41 mouse cellular contexts compared by ENCODE assay signal in the genomic region with DNA sequence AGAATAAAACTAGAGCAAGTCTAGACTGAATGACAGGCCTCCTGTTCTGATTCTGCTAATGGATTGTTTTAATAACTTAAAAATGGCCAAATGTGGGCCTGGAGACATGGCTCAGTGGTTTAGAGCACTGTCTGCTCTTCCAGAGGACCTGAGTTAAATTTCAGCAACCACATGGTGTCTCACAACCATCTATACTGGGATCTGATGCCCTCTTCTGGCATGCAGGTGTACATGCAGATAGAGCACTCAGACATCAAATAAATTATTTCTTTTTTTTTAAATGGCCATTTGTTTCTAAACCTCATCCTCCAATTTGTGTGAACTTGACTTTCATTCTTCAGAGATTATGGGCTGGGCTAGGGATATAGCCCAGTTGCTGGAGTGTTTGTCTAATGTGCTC. TPM values are rescaled to one million over a fixed set of nuclear protein-coding genes. Genes with fewer than 3 reads are reported as not detected.
DNase-seq lines count a peak whose midpoint lies in the region; ATAC-seq and TF ChIP-seq lines count a peak whose summit lies in the region.
"Had no signal": no experiment of that assay in that cellular context is flagged by ENCODE, and none has a peak within 500 bp of the region (broad histone marks: within the 10 kb centered on the region; RNA-seq: fewer than 3 reads in every experiment).

No protein-coding gene starts in this region.

- no peak overlapping the region for H3K9ac ChIP-seq in hindbrain, postnatal 0 days (replicated peaks; ENCODE audit: low read length)
- no peak overlapping the region for H3K9ac ChIP-seq in liver, postnatal 0 days (replicated peaks)
- no peak overlapping the region for H3K9ac ChIP-seq in liver, embryonic 11.5 days (ENCODE audit: low read depth, low read length)
- H3K9ac ChIP-seq: embryonic facial prominence, embryonic 12.5 days; forebrain, embryonic 15.5 days; heart, embryonic 15.5 days; hindbrain, embryonic 12.5 days; limb, embryonic 15.5 days; midbrain, embryonic 13.5 days; neural tube, embryonic 15.5 days had no signal

- no peak for TF ChIP-seq EP300 in liver, postnatal 0 days (IDR thresholded peaks at IDR 0.05; ENCODE audit: low read depth)

- ATAC-seq in hindbrain, postnatal 0 days, result no peak
- ATAC-seq in liver, postnatal 0 days, result no peak
- ATAC-seq in liver, embryonic 11.5 days (replicated peaks; ENCODE audit: low FRiP score), result no peak
- ATAC-seq: CD4-positive, CD25-positive, alpha-beta regulatory T cell, adult 4 months; forebrain, embryonic 15.5 days; lung, postnatal 0 days; midbrain, embryonic 13.5 days had no signal

- H3K4me2 ChIP-seq in hindbrain, postnatal 0 days (ENCODE audit: low read depth, low read length), result no peak overlapping the region
- no peak overlapping the region for H3K4me2 ChIP-seq in liver, postnatal 0 days (ENCODE audit: low read depth, low read length)
- H3K4me2 ChIP-seq in liver, embryonic 11.5 days, result no peak overlapping the region
- H3K4me2 ChIP-seq: embryonic facial prominence, embryonic 12.5 days; forebrain, embryonic 15.5 days; heart, embryonic 15.5 days; hindbrain, embryonic 12.5 days; limb, embryonic 15.5 days; midbrain, embryonic 13.5 days; neural tube, embryonic 15.5 days had no signal

- no peak overlapping the region for H3K27ac ChIP-seq in hindbrain, postnatal 0 days
- no peak overlapping the region for H3K27ac ChIP-seq in hindbrain, embryonic 10.5 days
- H3K27ac ChIP-seq in liver, postnatal 0 days (ENCODE audit: low read depth), result no peak overlapping the region
- no peak overlapping the region for H3K27ac ChIP-seq in liver, embryonic 11.5 days (ENCODE audit: low read depth, low read length)
- H3K27ac ChIP-seq: embryonic facial prominence, embryonic 12.5 days; forebrain, embryonic 15.5 days; heart, embryonic 15.5 days; hindbrain, embryonic 12.5 days; limb, embryonic 10.5 days; limb, embryonic 15.5 days; macrophage; midbrain, embryonic 13.5 days; neural tube, embryonic 15.5 days had no signal

- no peaks in the 10 kb centered on the region for H3K36me3 ChIP-seq in hindbrain, postnatal 0 days (ENCODE audit: insufficient read depth, low read length)
- H3K36me3 ChIP-seq in hindbrain, embryonic 10.5 days, result no peaks in the 10 kb centered on the region
- H3K36me3 ChIP-seq in liver, postnatal 0 days (replicated peaks; ENCODE audit: insufficient read depth, low read length), result no peaks in the 10 kb centered on the region
- H3K36me3 ChIP-seq in liver, embryonic 11.5 days (ENCODE audit: control insufficient read depth, insufficient read depth, low read length), result no peaks in the 10 kb centered on the region
- H3K36me3 ChIP-seq: embryonic facial prominence, embryonic 12.5 days; forebrain, embryonic 15.5 days; G1E; heart, embryonic 15.5 days; hindbrain, embryonic 12.5 days; limb, embryonic 10.5 days; limb, embryonic 15.5 days; midbrain, embryonic 13.5 days; neural tube, embryonic 15.5 days had no signal

- DNase-seq in hindbrain, postnatal 0 days (ENCODE audit: low spot score), result no peak
- no peak for DNase-seq in hindbrain, embryonic 10.5 days (ENCODE audit: low spot score)
- DNase-seq in liver, postnatal 0 days, result no peak
- no peak for DNase-seq in liver, embryonic 11.5 days (ENCODE audit: low spot score)
- DNase-seq in ES-CJ7 (ENCODE audit: low read depth, low spot score) (peak; percentile 42), R1 (ENCODE audit: low read depth, low spot score) (peak; percentile 42)
- no peak for DNase-seq in right cerebral cortex, postnatal 36 days (ENCODE audit: low spot score in 2 of 2)
- no peak for DNase-seq in thymus, postnatal 25 days
- DNase-seq: adrenal gland, postnatal 10 days; cerebellum, adult 11 months; cerebellum, adult 9-10 months; cerebellum, postnatal 36 days; gastrocnemius, postnatal 36 days; kidney, adult 11 months; kidney, postnatal 14 days; retina, postnatal 1 day; right cerebral cortex, postnatal 25 days; spleen, adult 18-20 months; thymus, adult 2 months; thymus, postnatal 4 days had no signal

- no peaks in the 10 kb centered on the region for H3K9me3 ChIP-seq in hindbrain, postnatal 0 days (ENCODE audit: low read length)
- H3K9me3 ChIP-seq in hindbrain, embryonic 10.5 days, result no peaks in the 10 kb centered on the region
- no peaks in the 10 kb centered on the region for H3K9me3 ChIP-seq in liver, postnatal 0 days (ENCODE audit: low read length)
- H3K9me3 ChIP-seq in liver, embryonic 11.5 days (ENCODE audit: control insufficient read depth, low read length), result no peaks in the 10 kb centered on the region
- H3K9me3 ChIP-seq: embryonic facial prominence, embryonic 12.5 days; forebrain, embryonic 15.5 days; G1E; heart, embryonic 15.5 days; hindbrain, embryonic 12.5 days; limb, embryonic 10.5 days; limb, embryonic 15.5 days; midbrain, embryonic 13.5 days; neural tube, embryonic 15.5 days had no signal

- TF ChIP-seq CTCF in hindbrain, postnatal 0 days (IDR thresholded peaks at IDR 0.05; ENCODE audit: low read depth), result peak; percentile 12; the same call in 1 of the 2 replicates
- TF ChIP-seq CTCF in liver, postnatal 0 days (IDR thresholded peaks at IDR 0.05; ENCODE audit: low read depth), result peak; percentile 15; the same call in 1 of the 2 replicates

- no peaks in the 10 kb centered on the region for H3K4me1 ChIP-seq in hindbrain, postnatal 0 days (ENCODE audit: insufficient read depth, low read length)
- H3K4me1 ChIP-seq in hindbrain, embryonic 10.5 days (replicated peaks), result no peaks in the 10 kb centered on the region
- H3K4me1 ChIP-seq in liver, postnatal 0 days (ENCODE audit: insufficient read depth), result no peaks in the 10 kb centered on the region
- no peaks in the 10 kb centered on the region for H3K4me1 ChIP-seq in liver, embryonic 11.5 days (replicated peaks; ENCODE audit: control insufficient read depth, insufficient read depth, low read length)
- H3K4me1 ChIP-seq: embryonic facial prominence, embryonic 12.5 days; forebrain, embryonic 15.5 days; heart, embryonic 15.5 days; hindbrain, embryonic 12.5 days; limb, embryonic 10.5 days; limb, embryonic 15.5 days; midbrain, embryonic 13.5 days; neural tube, embryonic 15.5 days had no signal

- H3K27me3 ChIP-seq in hindbrain, postnatal 0 days (ENCODE audit: insufficient read depth, low read length), result no peaks in the 10 kb centered on the region
- no peaks in the 10 kb centered on the region for H3K27me3 ChIP-seq in hindbrain, embryonic 10.5 days (ENCODE audit: insufficient read depth, poor library complexity, severe bottlenecking)
- H3K27me3 ChIP-seq in liver, postnatal 0 days (ENCODE audit: insufficient read depth, low read length), result no peaks in the 10 kb centered on the region
- H3K27me3 ChIP-seq in liver, embryonic 11.5 days (replicated peaks; ENCODE audit: control insufficient read depth, insufficient read depth, low read length), result no peaks in the 10 kb centered on the region
- H3K27me3 ChIP-seq: embryonic facial prominence, embryonic 12.5 days; forebrain, embryonic 15.5 days; heart, embryonic 15.5 days; hindbrain, embryonic 12.5 days; limb, embryonic 15.5 days; midbrain, embryonic 13.5 days; neural tube, embryonic 15.5 days had no signal

- H3K4me3 ChIP-seq in hindbrain, postnatal 0 days (ENCODE audit: low read length), result no peak overlapping the region
- H3K4me3 ChIP-seq in hindbrain, embryonic 10.5 days, result no peak overlapping the region
- no peak overlapping the region for H3K4me3 ChIP-seq in liver, postnatal 0 days (ENCODE audit: low read depth, low read length)
- no peak overlapping the region for H3K4me3 ChIP-seq in liver, embryonic 11.5 days (ENCODE audit: low read depth, low read length)
- H3K4me3 ChIP-seq: embryonic facial prominence, embryonic 12.5 days; forebrain, embryonic 15.5 days; heart, embryonic 15.5 days; hindbrain, embryonic 12.5 days; limb, embryonic 10.5 days; limb, embryonic 15.5 days; midbrain, embryonic 13.5 days; neural tube, embryonic 15.5 days had no signal

RNA-seq across cellular contexts. Expression of a gene that starts 10.7 kb away (rescaled TPM):
- total RNA-seq in hindbrain, postnatal 0 days (2014; rRNA removed), result 0.07 and 0.16 TPM in 2 replicates
- polyA plus RNA-seq in hindbrain, postnatal 0 days (2015; fragmentation: Nextera tagmentation; extraction: Ambion mirVana), result not detected in 2 replicates
- not detected in 2 replicates for polyA plus RNA-seq in hindbrain, embryonic 10.5 days (2016; fragmentation: Nextera tagmentation; extraction: Ambion mirVana)
- polyA plus RNA-seq in liver, postnatal 0 days (2015; fragmentation: Nextera tagmentation; extraction: Ambion mirVana), result 0.06 TPM in 1 of 2 replicates, not detected in the other
- not detected in 2 replicates for polyA plus RNA-seq in liver, embryonic 11.5 days (2014; fragmentation: Nextera tagmentation; extraction: Ambion mirVana)
- total RNA-seq: adrenal gland, postnatal 10 days; gastrocnemius, adult 18-20 months; gastrocnemius, postnatal 36 days; heart, postnatal 25 days; layer of hippocampus, adult 18-20 months; layer of hippocampus, postnatal 25 days; megakaryocyte-erythroid progenitor cell, adult 5-6 weeks had no signal
- polyA plus RNA-seq: CD4-positive, CD25-positive, alpha-beta regulatory T cell, adult 4 months; embryonic facial prominence, embryonic 12.5 days; forebrain, embryonic 15.5 days; frontal cortex, adult 2 months; G1E; heart, embryonic 15.5 days; hindbrain, embryonic 12.5 days; limb, embryonic 10.5 days; limb, embryonic 15.5 days; lung, postnatal 0 days; macrophage; midbrain, embryonic 13.5 days; neural tube, embryonic 15.5 days; stomach, embryonic 16.5 days had no signal

RNA-seq across cellular contexts. Expression of a gene that starts 11.6 kb away (rescaled TPM):
- not detected in 2 replicates for total RNA-seq in hindbrain, postnatal 0 days (2014; rRNA removed)
- polyA plus RNA-seq in hindbrain, postnatal 0 days (2015; fragmentation: Nextera tagmentation; extraction: Ambion mirVana), result not detected in 2 replicates
- polyA plus RNA-seq in hindbrain, embryonic 10.5 days (2016; fragmentation: Nextera tagmentation; extraction: Ambion mirVana), result not detected in 2 replicates
- polyA plus RNA-seq in liver, postnatal 0 days (2015; fragmentation: Nextera tagmentation; extraction: Ambion mirVana), result not detected in 2 replicates
- not detected in 2 replicates for polyA plus RNA-seq in liver, embryonic 11.5 days (2014; fragmentation: Nextera tagmentation; extraction: Ambion mirVana)
- total RNA-seq: adrenal gland, postnatal 10 days; G1E; gastrocnemius, adult 18-20 months; gastrocnemius, postnatal 36 days; heart, postnatal 25 days; layer of hippocampus, adult 18-20 months; layer of hippocampus, postnatal 25 days; megakaryocyte-erythroid progenitor cell, adult 5-6 weeks had no signal
- polyA plus RNA-seq: CD4-positive, CD25-positive, alpha-beta regulatory T cell, adult 4 months; embryonic facial prominence, embryonic 12.5 days; forebrain, embryonic 15.5 days; frontal cortex, adult 2 months; G1E; heart, embryonic 15.5 days; hindbrain, embryonic 12.5 days; kidney, embryonic 14.5 days; limb, embryonic 10.5 days; limb, embryonic 15.5 days; liver, embryonic 16.5 days; lung, postnatal 0 days; macrophage; midbrain, embryonic 13.5 days; neural tube, embryonic 15.5 days; stomach, embryonic 16.5 days; thymus, adult 2 months had no signal

RNA-seq across cellular contexts. Expression of a gene that starts 29.0 kb away (rescaled TPM):
- 0.10 TPM in 1 of 2 replicates, not detected in the other for total RNA-seq in hindbrain, postnatal 0 days (2014; rRNA removed)
- polyA plus RNA-seq in hindbrain, postnatal 0 days (2015; fragmentation: Nextera tagmentation; extraction: Ambion mirVana), result 0.10 and 0.31 TPM in 2 replicates
- 0.54 and 0.60 TPM in 2 replicates for polyA plus RNA-seq in hindbrain, embryonic 10.5 days (2016; fragmentation: Nextera tagmentation; extraction: Ambion mirVana)
- 5.8 and 5.9 TPM in 2 replicates for polyA plus RNA-seq in liver, postnatal 0 days (2015; fragmentation: Nextera tagmentation; extraction: Ambion mirVana)
- polyA plus RNA-seq in liver, embryonic 11.5 days (2014; fragmentation: Nextera tagmentation; extraction: Ambion mirVana), result 5.6 and 6.4 TPM in 2 replicates
- total RNA-seq: gastrocnemius, adult 18-20 months; gastrocnemius, postnatal 36 days; layer of hippocampus, adult 18-20 months had no signal
- polyA plus RNA-seq: CD4-positive, CD25-positive, alpha-beta regulatory T cell, adult 4 months; forebrain, embryonic 15.5 days; G1E; kidney, embryonic 14.5 days; limb, embryonic 15.5 days; macrophage had no signal

RNA-seq across cellular contexts. Expression of a gene that starts 29.7 kb away (rescaled TPM):
- total RNA-seq in hindbrain, postnatal 0 days (2014; rRNA removed), result not detected in 2 replicates
- polyA plus RNA-seq in hindbrain, postnatal 0 days (2015; fragmentation: Nextera tagmentation; extraction: Ambion mirVana), result not detected in 2 replicates
- not detected in 2 replicates for polyA plus RNA-seq in hindbrain, embryonic 10.5 days (2016; fragmentation: Nextera tagmentation; extraction: Ambion mirVana)
- polyA plus RNA-seq in liver, postnatal 0 days (2015; fragmentation: Nextera tagmentation; extraction: Ambion mirVana), result not detected in 2 replicates
- polyA plus RNA-seq in liver, embryonic 11.5 days (2014; fragmentation: Nextera tagmentation; extraction: Ambion mirVana), result not detected in 2 replicates
- total RNA-seq: adrenal gland, postnatal 10 days; gastrocnemius, adult 18-20 months; gastrocnemius, postnatal 36 days; heart, postnatal 25 days; layer of hippocampus, adult 18-20 months; layer of hippocampus, postnatal 25 days; megakaryocyte-erythroid progenitor cell, adult 5-6 weeks had no signal
- polyA plus RNA-seq: CD4-positive, CD25-positive, alpha-beta regulatory T cell, adult 4 months; embryonic facial prominence, embryonic 12.5 days; frontal cortex, adult 2 months; G1E; heart, embryonic 15.5 days; hindbrain, embryonic 12.5 days; kidney, embryonic 14.5 days; limb, embryonic 10.5 days; limb, embryonic 15.5 days; liver, embryonic 16.5 days; lung, postnatal 0 days; macrophage; midbrain, embryonic 13.5 days; neural tube, embryonic 15.5 days; stomach, embryonic 16.5 days; thymus, adult 2 months had no signal

RNA-seq across cellular contexts. Expression of a gene that starts 39.0 kb away (rescaled TPM):
- not detected in 2 replicates for total RNA-seq in hindbrain, postnatal 0 days (2014; rRNA removed)
- not detected in 2 replicates for polyA plus RNA-seq in hindbrain, postnatal 0 days (2015; fragmentation: Nextera tagmentation; extraction: Ambion mirVana)
- polyA plus RNA-seq in hindbrain, embryonic 10.5 days (2016; fragmentation: Nextera tagmentation; extraction: Ambion mirVana), result not detected in 2 replicates
- polyA plus RNA-seq in liver, postnatal 0 days (2015; fragmentation: Nextera tagmentation; extraction: Ambion mirVana), result not detected in 2 replicates
- not detected in 2 replicates for polyA plus RNA-seq in liver, embryonic 11.5 days (2014; fragmentation: Nextera tagmentation; extraction: Ambion mirVana)
- total RNA-seq: adrenal gland, postnatal 10 days; gastrocnemius, adult 18-20 months; gastrocnemius, postnatal 36 days; heart, postnatal 25 days; layer of hippocampus, postnatal 25 days; megakaryocyte-erythroid progenitor cell, adult 5-6 weeks had no signal
- polyA plus RNA-seq: CD4-positive, CD25-positive, alpha-beta regulatory T cell, adult 4 months; embryonic facial prominence, embryonic 12.5 days; forebrain, embryonic 15.5 days; frontal cortex, adult 2 months; G1E; heart, embryonic 15.5 days; hindbrain, embryonic 12.5 days; kidney, embryonic 14.5 days; limb, embryonic 10.5 days; limb, embryonic 15.5 days; liver, embryonic 16.5 days; lung, postnatal 0 days; macrophage; midbrain, embryonic 13.5 days; neural tube, embryonic 15.5 days had no signal

Comparison
In these comparisons a context has a peak if more than half of its experiments do, and no peak if none do; other contexts are left out.
1. DNase-seq: peak in ES-CJ7 (single experiment) and R1 (single experiment); none in hindbrain, postnatal 0 days (single experiment), hindbrain, embryonic 10.5 days (single experiment), liver, postnatal 0 days (single experiment), liver, embryonic 11.5 days (single experiment), right cerebral cortex, postnatal 36 days (0 of 2) and thymus, postnatal 25 days (single experiment).